Mouse (Mus musculus): ENCODE measurements at regions not wholly inside any gene's neighbourhood (a gene's known extent, or its start where the extent isn't known, plus 50 kb on each side); places are given as distances from the start of the nearest gene placed in this dataset.

- TF ChIP-seq CTCF (IDR thresholded peaks at IDR 0.05; ENCODE audit: borderline replicate concordance, extremely low read depth, insufficient read depth, insufficient read length): no peak
- no peak for TF ChIP-seq POLR2A (IDR thresholded peaks at IDR 0.05; ENCODE audit: borderline replicate concordance, extremely low read depth, insufficient read depth, insufficient read length, poor library complexity, severe bottlenecking)
These were observed 122.2 kb downstream of the Cog6 start for GRCm38 (mm10) chr3:52894812-52895211.
